Comparison of ENCODE assay signal across 10 mouse cellular contexts in the genomic region with DNA sequence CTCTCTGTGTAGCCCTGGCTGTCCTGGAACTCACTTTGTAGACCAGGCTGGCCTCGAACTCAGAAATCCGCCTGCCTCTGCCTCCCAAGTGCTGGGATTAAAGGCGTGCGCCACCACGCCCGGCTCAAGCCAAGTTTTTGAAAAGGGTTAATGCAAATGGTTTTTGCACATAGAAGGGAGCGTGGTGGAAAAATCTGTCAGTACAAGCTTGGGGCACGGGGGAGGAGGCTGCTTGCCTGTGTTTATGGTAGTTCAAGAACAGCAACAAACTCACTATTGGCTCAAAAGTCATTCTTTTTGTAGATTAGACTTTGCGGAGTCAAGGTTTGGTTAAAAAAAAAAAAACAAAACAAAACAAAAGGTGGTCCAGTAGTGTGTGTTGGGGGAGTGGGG. TPM values are rescaled to one million over a fixed set of nuclear protein-coding genes. Genes with fewer than 3 reads are reported as not detected.
DNase-seq lines count a peak whose midpoint lies in the region; ATAC-seq and TF ChIP-seq lines count a peak whose summit lies in the region.
"Not testable (repeated sequence)": the region's sequence is repeated elsewhere in the genome, so short reads cannot be mapped to it uniquely, and the experiment has no call there.
"Had no signal": no experiment of that assay in that cellular context is flagged by ENCODE, and none has a peak within 500 bp of the region (broad histone marks: within the 10 kb centered on the region; RNA-seq: fewer than 3 reads in every experiment).

No protein-coding gene starts in this region.

- peak overlapping the region; percentile 68 for H3K4me2 ChIP-seq in embryonic facial prominence, embryonic 14.5 days (ENCODE audit: low read depth, low read length)
- peak overlapping the region; percentile 92 for H3K4me2 ChIP-seq in heart, embryonic 12.5 days
- peak overlapping the region; percentile 63 for H3K4me2 ChIP-seq in hindbrain, postnatal 0 days (ENCODE audit: low read depth, low read length)
- H3K4me2 ChIP-seq in limb, embryonic 12.5 days = peak overlapping the region; percentile 70
- H3K4me2 ChIP-seq in lung, embryonic 14.5 days = peak overlapping the region; percentile 70
- H3K4me2 ChIP-seq in midbrain, embryonic 15.5 days = peak overlapping the region; percentile 61
- H3K4me2 ChIP-seq in stomach, postnatal 0 days (replicated peaks; ENCODE audit: low read depth) = peak overlapping the region; percentile 62

- not testable (repeated sequence) for TF ChIP-seq CTCF in hindbrain, postnatal 0 days (IDR thresholded peaks at IDR 0.05; ENCODE audit: low read depth); lung, embryonic 14.5 days (IDR thresholded peaks at IDR 0.05; ENCODE audit: low read depth); stomach, postnatal 0 days (IDR thresholded peaks at IDR 0.05; ENCODE audit: low read depth)

- H3K4me3 ChIP-seq in embryonic facial prominence, embryonic 14.5 days (ENCODE audit: low read depth, low read length) = peak overlapping the region; percentile 34
- H3K4me3 ChIP-seq in heart, embryonic 12.5 days = peak overlapping the region; percentile 50
- H3K4me3 ChIP-seq in hindbrain, postnatal 0 days (ENCODE audit: low read length) = peak overlapping the region; percentile 28
- peak overlapping the region; percentile 36 for H3K4me3 ChIP-seq in limb, embryonic 12.5 days (replicated peaks)
- peak overlapping the region; percentile 39 for H3K4me3 ChIP-seq in lung, embryonic 14.5 days (ENCODE audit: low read depth, low read length)
- H3K4me3 ChIP-seq in midbrain, embryonic 15.5 days = not testable (repeated sequence)
- peak overlapping the region; percentile 29 for H3K4me3 ChIP-seq in stomach, postnatal 0 days (ENCODE audit: low read depth, low read length)

- 54% methylated on average over 9 of the region's 9 CpGs for WGBS in embryonic facial prominence, embryonic 14.5 days
- 39% methylated on average over 9 of the region's 9 CpGs for WGBS in heart, embryonic 12.5 days
- WGBS in hindbrain, postnatal 0 days = 54% methylated on average over 9 of the region's 9 CpGs
- WGBS in limb, embryonic 12.5 days = 54% methylated on average over 9 of the region's 9 CpGs
- WGBS in lung, embryonic 14.5 days = 49% methylated on average over 9 of the region's 9 CpGs
- 46% methylated on average over 9 of the region's 9 CpGs for WGBS in midbrain, embryonic 15.5 days
- WGBS in stomach, postnatal 0 days = 49% methylated on average over 9 of the region's 9 CpGs

- 0 out of 2 replicates have a peak overlapping the region, but pooled peaks have one; percentile 29 for H3K27ac ChIP-seq in embryonic facial prominence, embryonic 14.5 days (replicated peaks; ENCODE audit: low read depth, low read length)
- H3K27ac ChIP-seq in heart, embryonic 12.5 days (ENCODE audit: poor library complexity, severe bottlenecking); hindbrain, postnatal 0 days; limb, embryonic 12.5 days; lung, embryonic 14.5 days (ENCODE audit: low read depth); midbrain, embryonic 15.5 days; stomach, postnatal 0 days (replicated peaks): not testable (repeated sequence)

- TF ChIP-seq EP300 in stomach, postnatal 0 days (optimal IDR thresholded peaks at IDR 0.05) = not testable (repeated sequence)

- peak; percentile 58 to 65 for DNase-seq in CD8-positive naive resting alpha-beta T cell, adult 2 months (ENCODE audit: low read depth in 2 of 2, low spot score in 2 of 2)
- DNase-seq in embryonic facial prominence, embryonic 14.5 days (ENCODE audit: low spot score); hindbrain, postnatal 0 days (ENCODE audit: low spot score); stomach, postnatal 0 days (ENCODE audit: low spot score): not testable (repeated sequence)
- DNase-seq in lung, embryonic 14.5 days = peak; percentile 30

- peak overlapping the region; percentile 56; the same call in 1 of the 2 replicates for H3K9ac ChIP-seq in embryonic facial prominence, embryonic 14.5 days (ENCODE audit: low read depth, low read length)
- peak overlapping the region; percentile 63 for H3K9ac ChIP-seq in heart, embryonic 12.5 days
- H3K9ac ChIP-seq in hindbrain, postnatal 0 days (replicated peaks; ENCODE audit: low read length); midbrain, embryonic 15.5 days; stomach, postnatal 0 days (ENCODE audit: low read length): not testable (repeated sequence)
- H3K9ac ChIP-seq in limb, embryonic 12.5 days (replicated peaks) = peak overlapping the region; percentile 54; the same call in 1 of the 2 replicates
- peak overlapping the region; percentile 45; the same call in 1 of the 2 replicates for H3K9ac ChIP-seq in lung, embryonic 14.5 days

- H3K27me3 ChIP-seq in embryonic facial prominence, embryonic 14.5 days (replicated peaks; ENCODE audit: control insufficient read depth, insufficient read depth, low read length); hindbrain, postnatal 0 days (ENCODE audit: insufficient read depth, low read length); limb, embryonic 12.5 days; lung, embryonic 14.5 days (ENCODE audit: insufficient read depth, low read length); midbrain, embryonic 15.5 days (replicated peaks); stomach, postnatal 0 days (ENCODE audit: control insufficient read depth, insufficient read depth, low read length): not testable (repeated sequence)
- peaks cover 34% of the 10 kb centered on the region for H3K27me3 ChIP-seq in heart, embryonic 12.5 days (replicated peaks)

- not testable (repeated sequence) for H3K9me3 ChIP-seq in embryonic facial prominence, embryonic 14.5 days (ENCODE audit: control insufficient read depth, low read length); heart, embryonic 12.5 days (replicated peaks); hindbrain, postnatal 0 days (ENCODE audit: low read length); limb, embryonic 12.5 days; lung, embryonic 14.5 days (ENCODE audit: low read depth, low read length); midbrain, embryonic 15.5 days; stomach, postnatal 0 days (ENCODE audit: control insufficient read depth, low read length)

- H3K4me1 ChIP-seq in embryonic facial prominence, embryonic 14.5 days (ENCODE audit: control insufficient read depth, insufficient read depth, low read length) = peaks cover 31% of the 10 kb centered on the region
- H3K4me1 ChIP-seq in heart, embryonic 12.5 days (replicated peaks); lung, embryonic 14.5 days (ENCODE audit: insufficient read depth); stomach, postnatal 0 days (replicated peaks; ENCODE audit: control insufficient read depth, insufficient read depth): not testable (repeated sequence)
- H3K4me1 ChIP-seq in hindbrain, postnatal 0 days (ENCODE audit: insufficient read depth, low read length) = peaks cover 13% of the 10 kb centered on the region
- peaks cover 48% of the 10 kb centered on the region for H3K4me1 ChIP-seq in limb, embryonic 12.5 days (replicated peaks)
- peaks cover 14% of the 10 kb centered on the region for H3K4me1 ChIP-seq in midbrain, embryonic 15.5 days

- not testable (repeated sequence) for ATAC-seq in embryonic facial prominence, embryonic 14.5 days (ENCODE audit: low read depth); heart, embryonic 12.5 days (ENCODE audit: insufficient number of reproducible peaks, low FRiP score); hindbrain, postnatal 0 days; limb, embryonic 12.5 days (ENCODE audit: insufficient number of reproducible peaks, insufficient read depth, low FRiP score, low TSS enrichment, low read depth); midbrain, embryonic 15.5 days (replicated peaks); stomach, postnatal 0 days (ENCODE audit: low FRiP score, low TSS enrichment)
- ATAC-seq in lung, embryonic 14.5 days (ENCODE audit: insufficient read depth) = 0 out of 2 replicates have a peak, but pooled peaks have one; percentile 12

- H3K36me3 ChIP-seq in embryonic facial prominence, embryonic 14.5 days (ENCODE audit: control insufficient read depth, insufficient read depth, low read length); heart, embryonic 12.5 days; hindbrain, postnatal 0 days (ENCODE audit: insufficient read depth, low read length); limb, embryonic 12.5 days; lung, embryonic 14.5 days (ENCODE audit: insufficient read depth); midbrain, embryonic 15.5 days (replicated peaks); stomach, postnatal 0 days (ENCODE audit: control insufficient read depth, insufficient read depth, low read length): not testable (repeated sequence)

RNA-seq across cellular contexts. Expression of a gene that starts 1.8 kb away (rescaled TPM):
- 2.1 and 2.4 TPM in 2 replicates for polyA plus RNA-seq in embryonic facial prominence, embryonic 14.5 days (2014; fragmentation: Nextera tagmentation; extraction: Ambion mirVana)
- polyA plus RNA-seq in heart, embryonic 12.5 days (2016; fragmentation: Nextera tagmentation; extraction: Ambion mirVana) = 0.15 TPM in 1 of 2 replicates, not detected in the other
- 0.21 TPM in 1 of 2 replicates, not detected in the other for total RNA-seq in hindbrain, postnatal 0 days (2014; rRNA removed)
- polyA plus RNA-seq in hindbrain, postnatal 0 days (2015; fragmentation: Nextera tagmentation; extraction: Ambion mirVana) = 0.15 TPM in 1 of 2 replicates, not detected in the other
- 1.6 and 1.8 TPM in 2 replicates for polyA plus RNA-seq in limb, embryonic 12.5 days (2016; fragmentation: Nextera tagmentation; extraction: Ambion mirVana)
- polyA plus RNA-seq in lung, embryonic 14.5 days (2014; fragmentation: Nextera tagmentation; extraction: Ambion mirVana) = 0.54 and 1.5 TPM in 2 replicates
- 0.15 TPM in 1 of 2 replicates, not detected in the other for polyA plus RNA-seq in midbrain, embryonic 15.5 days (2015; fragmentation: Nextera tagmentation; extraction: Ambion mirVana)
- polyA plus RNA-seq in stomach, postnatal 0 days (2015; fragmentation: Nextera tagmentation; extraction: Ambion mirVana) = 0.22 and 0.24 TPM in 2 replicates
- total RNA-seq: adrenal gland, adult 2 months had no signal

RNA-seq across cellular contexts. Expression of a gene that starts 11.4 kb away (rescaled TPM):
- 0.54 TPM in 1 of 2 replicates, not detected in the other for polyA plus RNA-seq in embryonic facial prominence, embryonic 14.5 days (2014; fragmentation: Nextera tagmentation; extraction: Ambion mirVana)
- polyA plus RNA-seq in heart, embryonic 12.5 days (2016; fragmentation: Nextera tagmentation; extraction: Ambion mirVana) = 0.50 TPM in 1 of 2 replicates, not detected in the other
- total RNA-seq in hindbrain, postnatal 0 days (2014; rRNA removed) = 0.68 TPM in 1 of 2 replicates, not detected in the other
- 0.24 TPM in 1 of 2 replicates, not detected in the other for polyA plus RNA-seq in hindbrain, postnatal 0 days (2015; fragmentation: Nextera tagmentation; extraction: Ambion mirVana)
- not detected in 2 replicates for polyA plus RNA-seq in limb, embryonic 12.5 days (2016; fragmentation: Nextera tagmentation; extraction: Ambion mirVana)
- not detected in 2 replicates for polyA plus RNA-seq in lung, embryonic 14.5 days (2014; fragmentation: Nextera tagmentation; extraction: Ambion mirVana)
- not detected in 2 replicates for polyA plus RNA-seq in midbrain, embryonic 15.5 days (2015; fragmentation: Nextera tagmentation; extraction: Ambion mirVana)
- not detected in 2 replicates for polyA plus RNA-seq in stomach, postnatal 0 days (2015; fragmentation: Nextera tagmentation; extraction: Ambion mirVana)
- total RNA-seq: adrenal gland, adult 2 months; heart, postnatal 25 days had no signal
- polyA plus RNA-seq: adrenal gland, adult 2 months had no signal
